Comparison of ENCODE assay signal across 8 mouse cellular contexts in genomic region chr11:120784064-120784791, GRCm38 (mm10). TPM values are rescaled to one million over a fixed set of nuclear protein-coding genes. Genes with fewer than 3 reads are reported as not detected.
DNase-seq lines count a peak whose midpoint lies in the region; ATAC-seq and TF ChIP-seq lines count a peak whose summit lies in the region.

Rfng (minus strand) TSS chr11:120784207.
Gps1 (plus strand) TSS chr11:120784272.

- H3K9ac ChIP-seq in heart, embryonic 13.5 days, result peak within 1 kb of the TSS; percentile 95
- peak within 1 kb of the TSS; percentile 89 for H3K9ac ChIP-seq in liver, embryonic 14.5 days (replicated peaks)
- peak within 1 kb of the TSS; percentile 93 for H3K9ac ChIP-seq in neural tube, embryonic 12.5 days
- peak within 1 kb of the TSS; percentile 91 for H3K9ac ChIP-seq in stomach, postnatal 0 days (ENCODE audit: low read length)

- H3K27ac ChIP-seq in heart, embryonic 13.5 days (replicated peaks), result peak within 1 kb of the TSS; percentile 75
- H3K27ac ChIP-seq in liver, embryonic 14.5 days, result peak within 1 kb of the TSS; percentile 27
- peak within 1 kb of the TSS; percentile 66 for H3K27ac ChIP-seq in neural tube, embryonic 12.5 days
- H3K27ac ChIP-seq in stomach, postnatal 0 days (replicated peaks), result peak within 1 kb of the TSS; percentile 88

- peaks cover 24% of the 10 kb centered on the region for H3K4me1 ChIP-seq in heart, embryonic 13.5 days
- peaks cover 0 to 10% of the 10 kb centered on the region in 2 experiments; a peak in 3 of 4 replicates for H3K4me1 ChIP-seq in liver, embryonic 14.5 days (replicated peaks; ENCODE audit: control insufficient read depth in 2 of 2, insufficient read depth in 2 of 2, low read length in 1 of 2)
- H3K4me1 ChIP-seq in neural tube, embryonic 12.5 days, result peaks cover 20% of the 10 kb centered on the region
- H3K4me1 ChIP-seq in stomach, postnatal 0 days (replicated peaks; ENCODE audit: control insufficient read depth, insufficient read depth), result 0 out of 2 replicates have a peak, but pooled peaks cover 5% of the 10 kb centered on the region

- peaks cover 8% of the 10 kb centered on the region; the same call in 1 of the 2 replicates for H3K27me3 ChIP-seq in heart, embryonic 13.5 days (replicated peaks)
- H3K27me3 ChIP-seq in liver, embryonic 14.5 days (ENCODE audit: control insufficient read depth, insufficient read depth, low read length), result no peaks in the 10 kb centered on the region
- peaks cover 4% of the 10 kb centered on the region; the same call in 1 of the 2 replicates for H3K27me3 ChIP-seq in neural tube, embryonic 12.5 days (replicated peaks)
- no peaks in the 10 kb centered on the region for H3K27me3 ChIP-seq in stomach, postnatal 0 days (ENCODE audit: control insufficient read depth, insufficient read depth, low read length)

- peaks cover 61% of the 10 kb centered on the region for H3K36me3 ChIP-seq in heart, embryonic 13.5 days
- H3K36me3 ChIP-seq in liver, embryonic 14.5 days (replicated peaks; ENCODE audit: control insufficient read depth, insufficient read depth, low read depth), result peaks cover 24% of the 10 kb centered on the region
- peaks cover 64% of the 10 kb centered on the region for H3K36me3 ChIP-seq in neural tube, embryonic 12.5 days
- peaks cover 2% of the 10 kb centered on the region; the same call in 1 of the 2 replicates for H3K36me3 ChIP-seq in stomach, postnatal 0 days (ENCODE audit: control insufficient read depth, insufficient read depth, low read length)

- no peaks in the 10 kb centered on the region for H3K9me3 ChIP-seq in heart, embryonic 13.5 days
- no peaks in the 10 kb centered on the region for H3K9me3 ChIP-seq in liver, embryonic 14.5 days (ENCODE audit: control insufficient read depth, low read length)
- no peaks in the 10 kb centered on the region for H3K9me3 ChIP-seq in neural tube, embryonic 12.5 days
- no peaks in the 10 kb centered on the region for H3K9me3 ChIP-seq in stomach, postnatal 0 days (ENCODE audit: control insufficient read depth, low read length)

- H3K4me3 ChIP-seq in heart, embryonic 13.5 days, result peak within 1 kb of the TSS; percentile 99
- peak within 1 kb of the TSS; percentile 81 to 84 for H3K4me3 ChIP-seq in liver, embryonic 14.5 days (ENCODE audit: insufficient read depth in 1 of 2, low read depth in 2 of 2, low read length in 2 of 2)
- peak within 1 kb of the TSS; percentile 99 for H3K4me3 ChIP-seq in neural tube, embryonic 12.5 days
- H3K4me3 ChIP-seq in stomach, postnatal 0 days (ENCODE audit: low read depth, low read length), result peak within 1 kb of the TSS; percentile 84

- ATAC-seq in erythroblast, adult 5-6 weeks (replicated peaks; ENCODE audit: low FRiP score, poor library complexity, severe bottlenecking), result peak; percentile 76
- ATAC-seq in heart, embryonic 13.5 days (ENCODE audit: extremely low read depth, insufficient number of reproducible peaks, low FRiP score, low TSS enrichment), result peak; percentile 82
- ATAC-seq in liver, embryonic 14.5 days (ENCODE audit: insufficient read depth), result peak; percentile 81
- peak; percentile 74; the same call in 1 of the 2 replicates for ATAC-seq in neural tube, embryonic 12.5 days (ENCODE audit: low FRiP score, low read depth)
- peak; percentile 79 for ATAC-seq in stomach, postnatal 0 days (ENCODE audit: low FRiP score, low TSS enrichment)

- TF ChIP-seq CTCF in liver, embryonic 14.5 days (IDR thresholded peaks at IDR 0.05; ENCODE audit: low read depth), result no peak
- TF ChIP-seq CTCF in stomach, postnatal 0 days (IDR thresholded peaks at IDR 0.05; ENCODE audit: low read depth), result no peak

- peak within 1 kb of the TSS; percentile 98 for H3K4me2 ChIP-seq in heart, embryonic 13.5 days
- peak within 1 kb of the TSS; percentile 96 for H3K4me2 ChIP-seq in liver, embryonic 14.5 days (ENCODE audit: low read depth)
- H3K4me2 ChIP-seq in neural tube, embryonic 12.5 days (replicated peaks), result peak within 1 kb of the TSS; percentile 99
- H3K4me2 ChIP-seq in stomach, postnatal 0 days (replicated peaks; ENCODE audit: low read depth), result peak within 1 kb of the TSS; percentile 94

- WGBS in heart, embryonic 13.5 days, result under 1% methylated on average over 92 of the region's 107 CpGs
- under 1% methylated on average over 101 of the region's 107 CpGs for WGBS in liver, embryonic 14.5 days (ENCODE audit: insufficient replicate concordance)
- WGBS in neural tube, embryonic 12.5 days, result under 1% methylated on average over 105 of the region's 107 CpGs
- WGBS in stomach, postnatal 0 days, result under 1% methylated on average over 79 of the region's 107 CpGs

- no peak for TF ChIP-seq EP300 in liver, embryonic 14.5 days (IDR thresholded peaks at IDR 0.05; ENCODE audit: low read depth)
- TF ChIP-seq EP300 in stomach, postnatal 0 days (optimal IDR thresholded peaks at IDR 0.05), result no peak

- peak; percentile 88 for DNase-seq in CD4-positive helper T cell, adult 2 months (ENCODE audit: low read depth, low spot score)
- DNase-seq in brain, adult 2 months (ENCODE audit: low read depth, low spot score), result peak; percentile 86
- DNase-seq in kidney, postnatal 10 days, result peak; percentile 90
- DNase-seq in liver, embryonic 14.5 days (ENCODE audit: low read depth in 3 of 3, low spot score in 3 of 3), result peak; percentile 59 to 68 (median 66)
- DNase-seq in stomach, postnatal 0 days (ENCODE audit: low spot score), result peak; percentile 90

RNA-seq across cellular contexts. Expression of gene Rfng, which starts in this region (rescaled TPM):
- 0.58 and 5.0 TPM in 2 replicates for total RNA-seq in erythroblast, adult 5-6 weeks (2015; ENCODE audit: low replicate concordance)
- 0.60 and 1.3 TPM in 2 replicates for total RNA-seq in erythroblast, adult 5-6 weeks (2017; ENCODE audit: low replicate concordance)
- 21.4 and 24.5 TPM in 2 replicates for polyA plus RNA-seq in heart, embryonic 13.5 days (2015; fragmentation: Nextera tagmentation; extraction: Ambion mirVana)
- polyA plus RNA-seq in liver, embryonic 14.5 days (2012; rRNA removed), result 8.6 and 10.2 TPM in 2 replicates
- polyA plus RNA-seq in liver, embryonic 14.5 days (2014; fragmentation: Nextera tagmentation; extraction: Ambion mirVana), result 5.5 and 9.6 TPM in 2 replicates
- 77.2 and 81.3 TPM in 2 replicates for polyA plus RNA-seq in neural tube, embryonic 12.5 days (2016; fragmentation: Nextera tagmentation; extraction: Ambion mirVana)
- polyA plus RNA-seq in stomach, postnatal 0 days (2015; fragmentation: Nextera tagmentation; extraction: Ambion mirVana), result 18.1 and 23.2 TPM in 2 replicates

RNA-seq across cellular contexts. Expression of gene Gps1, which starts in this region (rescaled TPM):
- total RNA-seq in erythroblast, adult 5-6 weeks (2015; ENCODE audit: low replicate concordance), result 22.8 and 28.4 TPM in 2 replicates
- 16.2 and 18.1 TPM in 2 replicates for total RNA-seq in erythroblast, adult 5-6 weeks (2017; ENCODE audit: low replicate concordance)
- polyA plus RNA-seq in heart, embryonic 13.5 days (2015; fragmentation: Nextera tagmentation; extraction: Ambion mirVana), result 139 and 146 TPM in 2 replicates
- polyA plus RNA-seq in liver, embryonic 14.5 days (2012; rRNA removed), result 65.2 and 66.6 TPM in 2 replicates
- polyA plus RNA-seq in liver, embryonic 14.5 days (2014; fragmentation: Nextera tagmentation; extraction: Ambion mirVana), result 76.5 and 78.6 TPM in 2 replicates
- polyA plus RNA-seq in neural tube, embryonic 12.5 days (2016; fragmentation: Nextera tagmentation; extraction: Ambion mirVana), result 250 and 258 TPM in 2 replicates
- 94.5 and 98.6 TPM in 2 replicates for polyA plus RNA-seq in stomach, postnatal 0 days (2015; fragmentation: Nextera tagmentation; extraction: Ambion mirVana)

Comparison
In these comparisons a context has a peak if more than half of its experiments do, and no peak if none do; other contexts are left out.
1. Peak in every context shown above with its lines: DNase-seq, ATAC-seq, H3K4me3 ChIP-seq and H3K27ac ChIP-seq.
2. H3K27ac ChIP-seq: peak in every context shown above with its lines; median percentile 88 in stomach, postnatal 0 days; 75 in heart, embryonic 13.5 days; 66 in neural tube, embryonic 12.5 days; 27 in liver, embryonic 14.5 days.